Mouse (Mus musculus): Measurements from ENCODE around the gene Mertk.

Mertk gene

GRCm38 (mm10) chr2:128715979-128716378 is 17.2 kb downstream of the Mertk start:
- in situ Hi-C loops (cut with MboI, MseI): no loop called here

GRCm38 (mm10) chr2:128719380-128719779 is 20.6 kb downstream of the Mertk start:
- in situ Hi-C loops (cut with MboI, MseI): no loop called here

- in situ Hi-C loops (cut with MboI, MseI): loop anchor here in 1 of 2 experiments (10.0 kb wide), 1 partner anchor 323 kb away; the partner anchor contains the start of gene Vinac1
Measured at GRCm38 (mm10) chr2:128722106-128722710, 23.5 kb downstream of the Mertk start.

- in situ Hi-C loops (cut with MboI, MseI): loop anchor here in 1 of 2 experiments (10.0 kb wide), 1 partner anchor 319 kb away; the partner anchor contains the start of gene Vinac1
Measured at GRCm38 (mm10) chr2:128726067-128726466, 27.3 kb downstream of the Mertk start.

GRCm38 (mm10) chr2:128726626-128727025 is 27.9 kb downstream of the Mertk start:
- in situ Hi-C loops (cut with MboI, MseI): loop anchor here in 1 of 2 experiments (10.0 kb wide), 1 partner anchor 318 kb away; the partner anchor contains the start of gene Vinac1

GRCm38 (mm10) chr2:128727552-128727951 is 28.8 kb downstream of the Mertk start:
- in situ Hi-C loops (cut with MboI, MseI): loop anchor here in 1 of 2 experiments (10.0 kb wide), 1 partner anchor 317 kb away; the partner anchor contains the start of gene Vinac1

GRCm38 (mm10) chr2:128728066-128728465 is 29.3 kb downstream of the Mertk start:
- in situ Hi-C loops (cut with MboI, MseI): loop anchor here in 1 of 2 experiments (10.0 kb wide), 1 partner anchor 317 kb away; the partner anchor contains the start of gene Vinac1

GRCm38 (mm10) chr2:128729141-128729540 is 30.4 kb downstream of the Mertk start:
- in situ Hi-C loops (cut with MboI, MseI): loop anchor here in 1 of 2 experiments (10.0 kb wide), 1 partner anchor 316 kb away; the partner anchor contains the start of gene Vinac1

GRCm38 (mm10) chr2:128731514-128731913 is 32.8 kb downstream of the Mertk start:
- in situ Hi-C loops (cut with MboI, MseI): no loop called here

- in situ Hi-C loops (cut with MboI, MseI): no loop called here
Measured at GRCm38 (mm10) chr2:128731951-128732350, 33.2 kb downstream of the Mertk start.

GRCm38 (mm10) chr2:128735089-128735488 is 36.3 kb downstream of the Mertk start:
- in situ Hi-C loops (cut with MboI, MseI): no loop called here

GRCm38 (mm10) chr2:128737051-128737450 is 38.3 kb downstream of the Mertk start:
- in situ Hi-C loops (cut with MboI, MseI): no loop called here

GRCm38 (mm10) chr2:128737796-128738195 is 39.0 kb downstream of the Mertk start:
- in situ Hi-C loops (cut with MboI, MseI): no loop called here

GRCm38 (mm10) chr2:128738725-128739258 is 40.0 kb downstream of the Mertk start:
- in situ Hi-C loops (cut with MboI, MseI): no loop called here

- in situ Hi-C loops (cut with MboI, MseI): loop anchor here in 1 of 2 experiments (5.0 kb wide), 1 partner anchor 49 kb away; the partner anchor contains the start of gene Mertk
Measured at GRCm38 (mm10) chr2:128745879-128746620, 47.3 kb downstream of the Mertk start.

- in situ Hi-C loops (cut with MboI, MseI): loop anchor here in 1 of 2 experiments (5.0 kb wide), 1 partner anchor 49 kb away; the partner anchor contains the start of gene Mertk
Measured at GRCm38 (mm10) chr2:128746621-128747151, 47.9 kb downstream of the Mertk start.

- in situ Hi-C loops (cut with MboI, MseI): loop anchor here in 1 of 2 experiments (5.0 kb wide), 1 partner anchor 50 kb away; the partner anchor contains the start of gene Mertk
Measured at GRCm38 (mm10) chr2:128747433-128748028, 48.8 kb downstream of the Mertk start.

GRCm38 (mm10) chr2:128748171-128748570 is 49.4 kb downstream of the Mertk start:
- in situ Hi-C loops (cut with MboI, MseI): loop anchor here in 1 of 2 experiments (5.0 kb wide), 1 partner anchor 51 kb away; the partner anchor contains the start of gene Mertk

- in situ Hi-C loops (cut with MboI, MseI): loop anchor here in 1 of 2 experiments (10.0 kb wide), 1 partner anchor 1034 kb away; no protein-coding TSS in a partner anchor
Measured at GRCm38 (mm10) chr2:128751030-128751429, 52.3 kb downstream of the Mertk start.

- in situ Hi-C loops (cut with MboI, MseI): loop anchor here in 1 of 2 experiments (10.0 kb wide), 1 partner anchor 1031 kb away; no protein-coding TSS in a partner anchor
Measured at GRCm38 (mm10) chr2:128753295-128753873, 54.6 kb downstream of the Mertk start.
